Mouse (Mus musculus): ENCODE results near the gene Tnxb. TPM values are rescaled to one million over a fixed set of nuclear protein-coding genes. Genes with fewer than 3 reads are reported as not detected.

Tnxb gene
- polyA plus RNA-seq, 1 experiment from 2014 or later = 0.05 TPM

- H3K27me3 ChIP-seq = peaks cover 5% of the 10 kb centered on the region
- H3K9me3 ChIP-seq = no peaks in the 10 kb centered on the region
- H3K9ac ChIP-seq (replicated peaks) = no peak overlapping the region
- WGBS = 95% methylated on average over 13 of the region's 13 CpGs
- H3K36me3 ChIP-seq = peaks cover 56% of the 10 kb centered on the region
- H3K4me3 ChIP-seq = no peak overlapping the region
- no peak overlapping the region for H3K27ac ChIP-seq (replicated peaks)
- ATAC-seq (ENCODE audit: low FRiP score, low read depth) = no peak
- H3K4me1 ChIP-seq = no peaks in the 10 kb centered on the region; the same call in 1 of the 2 replicates
- no peak overlapping the region for H3K4me2 ChIP-seq (replicated peaks)
These were observed 15.9 kb upstream of the Tnxb start for GRCm38 (mm10) chr17:34654392-34654791.

- Histone ChIP-seq H3K27me3 (peaks cover 12% of the 10 kb centered on the region), H3K4me2 (replicated peaks) (no peak overlapping the region), H3K27ac (replicated peaks) (no peak overlapping the region), H3K36me3 (peaks cover 49% of the 10 kb centered on the region), H3K4me1 (no peaks in the 10 kb centered on the region; the same call in 1 of the 2 replicates), H3K9ac (replicated peaks) (peak overlapping the region; percentile 24), H3K9me3 (no peaks in the 10 kb centered on the region), H3K4me3 (no peak overlapping the region)
- WGBS = 91% methylated on average over 7 of the region's 7 CpGs
- ATAC-seq (ENCODE audit: low FRiP score, low read depth) = no peak
These were observed 15.2 kb upstream of the Tnxb start for GRCm38 (mm10) chr17:34655160-34655559.

- Histone ChIP-seq H3K36me3 (peaks cover 44% of the 10 kb centered on the region), H3K4me2 (replicated peaks) (no peak overlapping the region), H3K9me3 (no peaks in the 10 kb centered on the region), H3K4me1 (no peaks in the 10 kb centered on the region; the same call in 1 of the 2 replicates), H3K27ac (replicated peaks) (no peak overlapping the region), H3K27me3 (peaks cover 17% of the 10 kb centered on the region), H3K4me3 (no peak overlapping the region), H3K9ac (replicated peaks) (peak overlapping the region; percentile 24; the same call in 1 of the 2 replicates)
- 70% methylated on average over 4 of the region's 4 CpGs for WGBS
- no peak for ATAC-seq (ENCODE audit: low FRiP score, low read depth)
These were observed 14.7 kb upstream of the Tnxb start for GRCm38 (mm10) chr17:34655581-34655991.

GRCm38 (mm10) chr17:34656666-34657065 is 13.7 kb upstream of the Tnxb start:
- H3K4me2 ChIP-seq (replicated peaks) = no peak overlapping the region
- H3K9ac ChIP-seq (replicated peaks) = no peak overlapping the region
- H3K27ac ChIP-seq (replicated peaks) = no peak overlapping the region
- H3K4me3 ChIP-seq = no peak overlapping the region
- H3K27me3 ChIP-seq = peaks cover 27% of the 10 kb centered on the region
- no peaks in the 10 kb centered on the region for H3K9me3 ChIP-seq
- peaks cover 6% of the 10 kb centered on the region for H3K4me1 ChIP-seq
- ATAC-seq (ENCODE audit: low FRiP score, low read depth) = no peak
- 37% methylated on average over 8 of the region's 8 CpGs for WGBS
- peaks cover 33% of the 10 kb centered on the region for H3K36me3 ChIP-seq

GRCm38 (mm10) chr17:34657271-34657670 is 13.1 kb upstream of the Tnxb start:
- 35% methylated on average over 2 of the region's 2 CpGs for WGBS
- H3K4me1 ChIP-seq = peaks cover 6% of the 10 kb centered on the region
- no peak overlapping the region for H3K4me3 ChIP-seq

GRCm38 (mm10) chr17:34658145-34658544 is 12.2 kb upstream of the Tnxb start:
- H3K9me3 ChIP-seq = no peaks in the 10 kb centered on the region
- H3K4me1 ChIP-seq = peaks cover 6% of the 10 kb centered on the region
- H3K27me3 ChIP-seq = peaks cover 32% of the 10 kb centered on the region
- 86% methylated on average over 2 of the region's 2 CpGs for WGBS
- ATAC-seq (ENCODE audit: low FRiP score, low read depth) = no peak
- peaks cover 19% of the 10 kb centered on the region for H3K36me3 ChIP-seq
- H3K4me2 ChIP-seq (replicated peaks) = no peak overlapping the region
- H3K9ac ChIP-seq (replicated peaks) = no peak overlapping the region
- no peak overlapping the region for H3K27ac ChIP-seq (replicated peaks)
- no peak overlapping the region for H3K4me3 ChIP-seq

More at GRCm38 (mm10) chr17:34657271-34657670, 13.1 kb upstream of the Tnxb start:
- Histone ChIP-seq H3K36me3 (peaks cover 27% of the 10 kb centered on the region), H3K4me2 (replicated peaks) (no peak overlapping the region), H3K9ac (replicated peaks) (no peak overlapping the region), H3K27me3 (peaks cover 28% of the 10 kb centered on the region), H3K27ac (replicated peaks) (no peak overlapping the region), H3K9me3 (no peaks in the 10 kb centered on the region)
- no peak for ATAC-seq (ENCODE audit: low FRiP score, low read depth)

- Histone ChIP-seq H3K36me3 (peaks cover 14% of the 10 kb centered on the region), H3K4me1 (peaks cover 6% of the 10 kb centered on the region), H3K4me2 (replicated peaks) (no peak overlapping the region), H3K27me3 (peaks cover 36% of the 10 kb centered on the region), H3K4me3 (no peak overlapping the region), H3K9me3 (no peaks in the 10 kb centered on the region), H3K9ac (replicated peaks) (no peak overlapping the region), H3K27ac (replicated peaks) (no peak overlapping the region)
- no peak for ATAC-seq (ENCODE audit: low FRiP score, low read depth)
- 89% methylated on average over 3 of the region's 3 CpGs for WGBS
These were observed 11.7 kb upstream of the Tnxb start for GRCm38 (mm10) chr17:34658591-34658990.

- H3K4me3 ChIP-seq = no peak overlapping the region
- no peak overlapping the region for H3K9ac ChIP-seq (replicated peaks)
- H3K27me3 ChIP-seq = peaks cover 41% of the 10 kb centered on the region
- H3K9me3 ChIP-seq = no peaks in the 10 kb centered on the region
- WGBS = 75% methylated on average over 12 of the region's 12 CpGs
- ATAC-seq (ENCODE audit: low FRiP score, low read depth) = no peak
- peaks cover 6% of the 10 kb centered on the region for H3K4me1 ChIP-seq
- H3K27ac ChIP-seq (replicated peaks) = no peak overlapping the region
- no peak overlapping the region for H3K4me2 ChIP-seq (replicated peaks)
- H3K36me3 ChIP-seq = peaks cover 9% of the 10 kb centered on the region
These were observed 11.0 kb upstream of the Tnxb start for GRCm38 (mm10) chr17:34659181-34659896.

- no peak for ATAC-seq (ENCODE audit: low FRiP score, low read depth)
- H3K36me3 ChIP-seq = peaks cover 4% of the 10 kb centered on the region
These were observed 10.5 kb upstream of the Tnxb start for GRCm38 (mm10) chr17:34659897-34660214.

GRCm38 (mm10) chr17:34660259-34660820 is 10.0 kb upstream of the Tnxb start:
- 39% methylated on average over 10 of the region's 11 CpGs for WGBS
- Histone ChIP-seq H3K27ac (replicated peaks) (no peak overlapping the region), H3K4me3 (no peak overlapping the region), H3K4me1 (peaks cover 6% of the 10 kb centered on the region), H3K27me3 (peaks cover 50% of the 10 kb centered on the region), H3K9me3 (no peaks in the 10 kb centered on the region), H3K36me3 (no peaks in the 10 kb centered on the region), H3K9ac (replicated peaks) (no peak overlapping the region), H3K4me2 (replicated peaks) (no peak overlapping the region)
- no peak for ATAC-seq (ENCODE audit: low FRiP score, low read depth)

More at GRCm38 (mm10) chr17:34659897-34660214, 10.5 kb upstream of the Tnxb start:
- Histone ChIP-seq H3K9ac (replicated peaks) (no peak overlapping the region), H3K4me1 (peaks cover 6% of the 10 kb centered on the region), H3K4me3 (no peak overlapping the region), H3K4me2 (replicated peaks) (no peak overlapping the region), H3K27me3 (peaks cover 46% of the 10 kb centered on the region), H3K27ac (replicated peaks) (no peak overlapping the region), H3K9me3 (no peaks in the 10 kb centered on the region)
- 67% methylated on average over 3 of the region's 3 CpGs for WGBS

GRCm38 (mm10) chr17:34661121-34661591 is 9.2 kb upstream of the Tnxb start:
- Histone ChIP-seq H3K4me2 (replicated peaks) (peak overlapping the region; percentile 28), H3K9me3 (no peaks in the 10 kb centered on the region), H3K9ac (replicated peaks) (no peak overlapping the region), H3K36me3 (no peaks in the 10 kb centered on the region), H3K4me1 (peaks cover 6% of the 10 kb centered on the region), H3K27me3 (peaks cover 53% of the 10 kb centered on the region), H3K27ac (replicated peaks) (no peak overlapping the region), H3K4me3 (no peak overlapping the region)
- no peak for ATAC-seq (ENCODE audit: low FRiP score, low read depth)
- WGBS = 12% methylated on average over 19 of the region's 19 CpGs

GRCm38 (mm10) chr17:34662468-34662867 is 7.9 kb upstream of the Tnxb start:
- Histone ChIP-seq H3K27ac (replicated peaks) (no peak overlapping the region), H3K27me3 (peaks cover 53% of the 10 kb centered on the region), H3K4me3 (no peak overlapping the region), H3K4me2 (replicated peaks) (no peak overlapping the region), H3K36me3 (no peaks in the 10 kb centered on the region), H3K9ac (replicated peaks) (no peak overlapping the region), H3K9me3 (no peaks in the 10 kb centered on the region), H3K4me1 (peaks cover 6% of the 10 kb centered on the region)
- WGBS = 82% methylated on average over 1 of the region's 1 CpGs
- ATAC-seq (ENCODE audit: low FRiP score, low read depth) = no peak

All from midbrain, embryonic 12.5 days (tissue).